Mouse (Mus musculus): ENCODE results near the gene Lct.
"Not testable (repeated sequence)": the region's sequence is repeated elsewhere in the genome, so short reads cannot be mapped to it uniquely, and the experiment has no call there.

Lct gene

DNA sequence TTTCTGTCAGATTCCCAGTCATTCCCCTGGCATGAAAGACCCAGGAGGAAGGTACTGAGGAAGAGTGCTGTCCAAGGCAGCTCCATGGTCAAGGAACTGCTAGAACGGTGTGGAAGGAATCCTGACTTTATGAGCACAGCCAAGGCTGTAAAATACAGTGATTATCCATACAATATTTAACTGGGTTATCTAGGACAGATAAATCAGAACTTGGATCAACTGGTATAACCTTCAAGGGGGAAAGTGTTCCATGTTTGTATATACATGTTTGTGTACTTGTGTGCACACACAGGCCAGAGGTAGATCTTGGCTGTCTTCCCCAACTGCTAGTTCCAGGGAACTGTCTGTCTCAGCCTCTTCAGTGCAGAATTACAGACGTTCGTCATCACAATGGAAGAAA lies at the start of gene Lct:
TSS of gene Lct (minus strand) at position 101 of the 400 bp plus-strand sequence.
- in situ Hi-C loops (cut with MboI, MseI) = no loop called here

DNA sequence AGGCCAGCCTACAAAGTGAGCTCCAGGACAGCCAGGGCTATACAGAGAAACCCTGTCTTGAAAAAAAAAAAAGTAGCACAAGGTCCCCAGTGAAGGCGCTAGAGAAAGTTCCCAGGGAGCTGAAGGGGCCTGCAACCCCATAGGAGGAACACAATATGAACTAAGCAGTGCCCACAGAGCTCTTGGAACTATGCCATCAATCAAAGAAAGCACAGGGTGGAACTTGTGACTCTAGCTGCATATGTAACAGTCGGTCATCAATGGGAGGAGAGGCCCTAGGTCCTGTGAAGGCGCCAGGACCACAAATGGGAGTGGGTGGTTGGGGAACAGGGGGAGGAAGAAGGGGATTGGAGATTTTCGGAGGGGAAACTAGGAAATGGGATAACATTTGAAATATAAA lies 48.7 kb upstream of the Lct start:
- in situ Hi-C loops (cut with MboI, MseI) = no loop called here

DNA sequence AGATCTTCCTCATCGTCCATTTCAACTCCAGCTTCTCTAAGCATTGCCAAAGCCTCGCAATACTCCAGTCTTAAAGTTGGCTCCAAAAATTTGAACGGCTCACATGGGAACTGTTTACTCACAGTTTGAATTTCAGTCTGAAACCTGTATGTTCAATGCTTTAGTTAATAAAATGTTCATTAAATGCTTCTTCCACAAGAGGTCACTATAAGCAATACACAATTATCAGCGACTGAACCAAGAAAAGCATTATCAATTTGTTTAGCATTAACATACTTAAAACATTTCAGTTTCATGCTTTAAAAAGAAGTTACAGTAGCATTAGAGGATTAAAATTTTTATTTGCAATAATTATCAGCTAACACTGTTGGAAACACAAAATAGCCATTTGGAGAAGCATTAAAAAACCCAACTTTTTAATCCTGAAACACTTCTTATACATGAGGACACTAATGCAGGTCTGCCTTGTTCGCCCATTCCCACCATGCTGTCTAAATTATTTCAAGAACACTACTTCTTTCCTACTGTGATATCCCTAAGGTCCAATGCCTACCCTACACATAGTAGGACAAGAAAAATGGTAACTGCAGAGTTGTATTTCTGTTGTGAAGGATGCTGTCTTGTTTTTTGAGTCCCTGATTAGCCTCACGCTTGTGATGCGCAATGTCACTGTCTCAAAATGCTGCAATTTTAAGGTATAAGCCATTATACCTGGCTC lies 44.2 kb upstream of the Lct start:
- in situ Hi-C loops (cut with MboI, MseI) = no loop called here

DNA sequence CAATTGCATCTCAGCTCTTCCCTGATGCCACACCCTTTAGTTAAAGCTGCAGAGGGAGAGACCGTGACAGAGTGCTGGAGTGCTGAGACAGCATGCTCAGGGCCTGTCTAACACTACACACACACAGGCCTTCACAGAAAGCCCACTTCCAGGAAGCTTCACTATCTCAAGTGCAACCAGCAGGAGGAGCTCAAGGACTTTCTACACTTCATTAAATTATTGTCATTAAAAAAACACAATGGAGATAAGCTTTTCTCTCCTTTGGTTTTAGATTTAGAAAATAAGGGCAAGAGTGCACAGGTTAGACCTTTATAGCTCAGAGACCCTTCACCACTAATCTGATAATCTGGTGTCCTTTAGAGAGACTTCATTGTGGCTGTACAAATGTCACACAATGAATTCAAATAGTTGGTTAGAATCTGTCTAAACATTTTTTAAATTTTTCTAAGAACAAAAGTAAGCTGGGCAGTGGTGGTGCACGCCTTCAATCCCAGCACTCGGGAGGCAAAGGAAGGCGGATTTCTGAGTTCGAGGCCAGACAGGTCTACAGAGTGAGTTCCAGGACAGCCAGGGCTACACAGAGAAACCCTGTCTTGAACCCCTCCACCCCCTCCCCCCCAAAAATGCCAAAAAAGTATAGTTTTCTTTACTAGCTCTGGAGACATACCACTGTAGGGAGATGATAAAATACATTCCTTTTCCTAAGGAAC lies 40.8 kb upstream of the Lct start:
- in situ Hi-C loops (cut with MboI, MseI) = no loop called here

DNA sequence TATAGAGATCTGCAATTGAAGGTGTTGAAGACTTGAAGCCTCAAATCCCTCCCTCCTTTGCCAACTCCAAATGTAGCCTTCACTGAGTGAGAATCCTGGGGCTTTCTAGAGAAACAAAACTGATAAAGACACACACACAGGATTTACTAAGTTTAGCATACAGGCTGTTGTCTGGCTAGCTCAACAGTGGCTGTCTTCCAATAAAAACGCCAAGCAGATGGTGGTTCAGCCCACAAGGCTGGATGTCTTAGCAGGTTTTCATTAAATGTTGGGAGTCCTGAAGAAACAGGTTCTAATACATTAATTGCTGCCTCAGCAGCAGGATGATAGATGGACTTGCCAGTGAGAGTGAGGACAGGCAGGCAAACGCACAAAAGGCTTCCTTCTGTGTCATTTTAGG lies 32.5 kb upstream of the Lct start:
- in situ Hi-C loops (cut with MboI, MseI) = loop anchor here (5.0 kb wide), 1 partner anchor 472 kb away; no protein-coding TSS in a partner anchor

DNA sequence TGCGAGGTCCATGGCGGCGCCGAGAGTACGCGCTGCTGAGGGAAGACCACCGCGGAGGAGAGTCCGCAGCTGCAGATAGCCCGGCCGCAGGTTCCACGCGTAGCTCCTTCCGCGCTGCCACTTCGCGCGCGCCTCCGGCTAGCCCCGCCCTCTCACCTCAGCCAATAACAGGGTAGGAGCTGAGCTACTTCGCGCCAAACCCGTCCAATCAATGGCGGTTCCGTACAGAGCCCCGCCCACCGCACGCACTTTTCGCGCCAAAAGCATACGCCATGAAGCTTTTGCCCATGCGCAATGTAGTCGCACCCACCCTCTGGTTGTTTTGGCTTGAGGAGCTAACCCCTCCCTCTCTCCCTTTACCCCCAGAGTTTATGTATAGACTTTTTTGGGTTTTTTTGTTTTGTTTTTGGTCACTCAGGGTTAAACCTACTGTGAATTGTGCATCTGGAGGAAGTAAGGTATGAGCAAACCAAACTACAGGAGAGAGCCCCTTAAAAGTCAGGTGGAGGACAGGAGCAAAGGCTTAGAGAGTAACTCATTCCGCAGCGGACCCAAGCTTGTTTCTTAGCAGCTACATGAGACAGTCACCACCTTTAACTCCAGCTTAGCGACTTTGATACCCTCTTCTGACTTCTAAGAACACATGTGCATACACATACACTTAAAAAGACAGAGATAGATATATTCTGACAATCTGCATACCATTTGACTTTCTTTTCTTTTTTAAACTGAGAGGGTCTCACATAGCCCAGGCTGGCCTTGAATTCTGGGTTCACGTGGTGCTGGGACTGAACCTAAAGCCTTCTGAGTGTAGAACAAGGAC lies 31.6 kb upstream of the Lct start, which contains the start of gene Mcm6:
TSS of gene Mcm6 (minus strand) at position 111 of the 823 bp plus-strand sequence.
- in situ Hi-C loops (cut with MboI, MseI) = loop anchor here (5.0 kb wide), 1 partner anchor 473 kb away; no protein-coding TSS in a partner anchor

DNA sequence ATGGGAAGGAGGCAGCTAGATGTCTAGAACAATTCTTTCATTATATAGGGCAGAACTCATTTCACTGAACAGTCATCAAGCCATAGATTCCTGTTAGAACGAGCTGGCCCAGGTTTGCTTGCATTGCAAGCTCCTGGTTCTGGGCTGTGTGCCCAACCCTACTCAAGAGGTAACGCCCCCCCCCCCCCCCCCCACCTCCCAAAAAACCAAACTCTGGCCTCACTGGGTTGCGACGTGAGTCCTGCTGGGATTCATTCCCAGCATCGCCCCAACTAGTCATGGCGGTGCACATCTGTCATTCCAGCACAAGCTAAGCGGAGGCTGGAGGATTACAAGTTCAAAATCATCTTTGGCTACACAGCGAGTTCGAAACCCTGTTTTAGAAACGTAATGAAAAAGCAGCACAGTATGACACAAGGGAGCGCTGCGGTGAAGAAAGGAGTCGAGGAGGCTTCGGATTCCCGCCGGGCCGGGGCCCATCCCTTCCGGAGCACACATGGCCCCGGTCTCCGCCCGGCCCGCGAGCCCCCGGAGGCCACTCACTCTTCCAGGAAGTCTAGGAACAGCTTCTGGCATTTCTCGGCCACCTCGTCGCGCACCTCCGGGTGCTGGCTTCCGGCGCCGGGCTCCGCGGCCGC lies 30.9 kb upstream of the Lct start:
- in situ Hi-C loops (cut with MboI, MseI) = no loop called here

DNA sequence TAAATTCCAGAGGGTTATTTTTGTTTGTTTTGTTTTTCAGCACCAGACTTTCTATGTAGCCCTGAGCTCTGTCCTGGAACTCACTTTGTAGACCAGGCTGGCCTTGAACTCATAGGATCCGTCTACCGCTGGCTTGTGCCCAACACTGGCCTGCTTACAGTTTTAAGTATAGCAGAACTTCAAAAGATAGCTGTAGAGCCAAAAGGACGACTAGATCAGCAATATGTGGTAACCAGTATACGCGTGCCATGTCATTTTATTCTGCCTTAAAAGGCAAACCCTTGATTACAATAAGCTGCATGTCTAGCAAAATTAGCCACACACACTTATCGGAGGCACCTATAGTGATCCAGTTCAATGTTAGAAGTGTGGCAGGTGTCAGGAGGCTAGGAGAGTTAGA lies 30.2 kb upstream of the Lct start:
- in situ Hi-C loops (cut with MboI, MseI) = no loop called here

DNA sequence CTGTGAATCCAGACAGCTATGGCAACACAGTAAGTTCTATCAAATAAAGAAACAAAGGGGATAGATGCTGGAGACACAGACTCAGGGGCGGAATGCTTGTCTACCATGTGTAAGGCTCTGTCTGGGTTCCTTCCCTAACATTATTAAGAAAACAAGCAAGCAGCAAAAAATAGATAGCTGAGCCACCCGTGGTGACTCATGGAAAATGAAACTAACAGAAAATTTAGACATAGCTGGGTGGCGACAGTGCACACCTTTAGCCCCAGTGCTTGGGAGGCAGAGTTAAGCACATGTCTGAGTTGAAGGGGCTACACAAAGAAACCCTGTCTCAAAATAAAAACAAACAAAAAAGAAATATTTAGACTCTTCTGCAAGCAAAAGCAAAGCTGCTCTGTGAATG lies 29.3 kb upstream of the Lct start:
- in situ Hi-C loops (cut with MboI, MseI) = no loop called here

DNA sequence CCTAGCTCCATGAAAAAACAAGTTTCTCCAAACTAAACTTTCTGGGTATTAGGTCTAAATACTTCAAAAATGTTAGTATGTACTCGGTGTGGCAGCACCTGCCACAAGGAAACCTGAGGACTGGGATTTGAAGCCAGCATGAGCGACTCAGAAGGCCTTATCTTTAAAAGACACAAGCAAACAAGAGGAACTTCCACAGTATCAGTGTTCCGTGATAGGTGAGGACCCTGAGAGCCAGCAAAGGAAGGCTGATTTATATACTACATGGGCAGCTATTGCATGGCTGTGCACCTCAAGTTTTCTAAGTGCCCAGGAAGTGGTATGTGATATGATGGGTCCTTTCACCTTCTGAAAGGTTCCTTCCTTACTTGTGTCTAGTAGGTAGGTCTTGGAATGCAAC lies 25.0 kb upstream of the Lct start:
- in situ Hi-C loops (cut with MboI, MseI) = no loop called here

DNA sequence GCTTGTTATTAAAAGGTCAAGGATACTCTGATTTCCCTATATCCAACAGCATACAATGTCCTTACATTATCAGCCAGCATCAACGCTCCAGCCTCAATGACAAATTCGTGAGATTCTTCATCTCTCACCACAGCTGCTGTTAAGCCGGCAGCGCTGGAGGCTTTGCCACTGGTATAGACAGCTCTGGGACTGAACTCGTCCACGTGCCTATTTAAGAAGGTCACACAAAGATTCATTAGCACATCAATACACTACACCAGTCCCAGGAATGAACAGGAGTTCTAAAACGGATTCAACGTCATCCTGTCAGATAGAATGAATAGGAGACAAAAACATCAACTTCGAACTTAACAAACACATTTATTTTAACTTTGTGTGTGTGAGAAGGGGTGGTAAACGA lies 16.1 kb upstream of the Lct start:
- in situ Hi-C loops (cut with MboI, MseI) = no loop called here

DNA sequence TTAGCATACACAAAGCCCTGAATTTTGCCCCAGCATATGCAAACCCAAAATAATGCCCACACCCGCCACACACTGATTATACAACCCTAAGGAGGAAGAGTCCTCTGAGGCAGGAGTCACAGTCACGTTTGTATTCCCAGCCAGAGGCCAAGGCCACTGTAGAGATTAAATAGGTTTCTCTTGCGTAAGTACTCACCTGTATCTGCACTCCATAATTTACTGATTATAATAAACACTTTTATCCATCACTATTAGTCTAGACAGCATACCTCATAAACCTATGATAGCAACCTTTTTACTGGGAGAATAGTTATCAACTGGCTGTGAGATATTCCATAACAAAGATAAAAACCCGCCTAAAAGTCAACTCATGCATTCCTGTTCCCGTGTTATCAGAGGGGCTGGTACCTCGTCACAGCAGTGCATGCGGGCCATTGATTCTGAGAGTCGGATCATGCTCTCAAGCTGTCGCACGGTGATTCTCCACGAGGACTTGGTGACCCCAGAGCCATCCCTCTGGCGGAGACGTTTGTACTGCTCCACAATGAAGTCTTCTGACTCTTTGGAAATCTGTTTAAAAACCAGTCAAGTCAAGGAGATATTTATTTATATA lies 9.7 kb upstream of the Lct start:
- in situ Hi-C loops (cut with MboI, MseI) = no loop called here

DNA sequence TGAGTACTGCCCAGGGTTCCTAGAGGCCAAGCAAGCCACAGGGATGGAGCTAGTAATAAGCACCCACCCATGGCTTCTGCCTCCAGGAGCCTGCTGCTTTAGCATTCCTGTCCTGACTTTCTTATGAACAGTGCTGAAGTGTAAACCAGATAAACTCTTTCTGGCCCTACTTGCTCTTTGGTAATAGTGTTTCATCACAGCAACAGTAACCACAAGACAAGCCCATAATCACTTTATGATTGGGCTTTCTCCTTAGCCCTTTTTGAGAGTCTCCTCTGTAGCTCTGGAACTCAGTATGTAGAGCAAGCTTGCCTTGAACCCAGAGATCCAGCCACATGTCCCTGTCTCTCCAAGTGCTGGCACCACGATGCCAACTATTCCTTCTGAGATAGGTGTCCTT lies 2.2 kb upstream of the Lct start:
- in situ Hi-C loops (cut with MboI, MseI) = loop anchor here (5.0 kb wide), 1 partner anchor 63 kb away; no protein-coding TSS in a partner anchor

DNA sequence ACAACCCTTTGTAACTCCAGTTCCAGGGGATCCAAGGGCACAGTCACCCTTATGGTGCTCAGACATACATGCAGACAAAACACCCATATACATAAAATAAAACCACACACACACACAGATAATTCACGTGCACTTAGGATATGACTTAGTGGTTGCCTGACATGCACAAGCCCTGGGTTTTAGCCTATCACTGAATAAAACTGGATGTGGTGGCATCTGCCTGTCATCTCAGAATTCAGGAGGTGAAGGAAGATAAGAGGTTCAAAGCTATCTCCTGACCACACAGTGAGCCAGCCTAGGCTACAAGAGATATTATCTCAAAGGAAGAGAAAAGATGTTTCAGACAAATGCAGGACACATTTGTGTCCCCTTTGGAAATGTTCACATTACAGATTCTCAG lies 953 bp downstream of the Lct start:
- in situ Hi-C loops (cut with MboI, MseI) = no loop called here

DNA sequence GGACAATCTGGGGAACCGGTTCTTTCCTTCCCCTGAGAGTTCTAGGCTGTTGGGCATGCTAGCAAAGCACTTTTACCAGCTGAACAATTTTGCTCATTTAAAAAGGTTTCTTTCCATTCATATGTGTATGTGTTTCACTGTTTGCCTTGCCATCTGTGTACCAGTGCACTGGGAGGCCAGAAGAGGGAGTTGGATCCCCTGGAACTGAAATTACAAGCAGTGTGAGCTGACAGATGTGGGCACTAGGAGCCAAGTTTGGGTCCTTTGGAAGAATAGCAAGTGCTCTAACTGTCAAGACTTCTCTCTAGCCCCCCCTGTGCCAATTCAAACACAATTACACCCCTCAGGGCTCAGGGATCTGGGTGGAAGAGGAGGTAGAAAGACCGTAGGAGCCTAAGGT lies 3.3 kb downstream of the Lct start:
- in situ Hi-C loops (cut with MboI, MseI) = no loop called here

DNA sequence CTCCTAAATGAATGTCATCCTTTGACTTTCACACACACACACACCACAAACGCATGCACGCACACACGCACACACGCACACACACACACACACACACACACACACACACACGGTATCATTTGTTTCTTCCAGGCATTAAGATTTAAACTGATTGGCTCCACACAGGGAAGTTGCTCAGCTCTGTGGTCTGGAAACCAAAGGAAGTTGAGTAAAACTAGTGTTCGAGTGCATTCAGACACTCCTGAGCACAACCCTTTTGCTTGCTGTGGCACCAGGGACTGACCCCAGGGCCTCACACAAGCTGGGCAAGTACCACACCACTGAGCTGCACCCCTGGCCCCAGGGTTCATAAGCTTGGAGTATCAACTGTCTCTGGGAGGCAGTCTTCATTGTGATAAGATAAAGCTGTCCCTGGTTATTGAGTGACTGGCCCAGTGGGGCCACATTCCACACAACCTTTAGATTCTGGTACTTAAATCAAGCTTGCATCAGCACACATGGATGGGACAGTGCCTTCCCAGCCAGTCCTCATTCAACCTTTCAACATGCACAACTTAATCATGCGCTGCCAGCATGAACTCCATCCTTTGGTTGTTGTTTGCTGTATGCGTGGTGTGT lies 5.0 kb downstream of the Lct start:
- in situ Hi-C loops (cut with MboI, MseI) = no loop called here

DNA sequence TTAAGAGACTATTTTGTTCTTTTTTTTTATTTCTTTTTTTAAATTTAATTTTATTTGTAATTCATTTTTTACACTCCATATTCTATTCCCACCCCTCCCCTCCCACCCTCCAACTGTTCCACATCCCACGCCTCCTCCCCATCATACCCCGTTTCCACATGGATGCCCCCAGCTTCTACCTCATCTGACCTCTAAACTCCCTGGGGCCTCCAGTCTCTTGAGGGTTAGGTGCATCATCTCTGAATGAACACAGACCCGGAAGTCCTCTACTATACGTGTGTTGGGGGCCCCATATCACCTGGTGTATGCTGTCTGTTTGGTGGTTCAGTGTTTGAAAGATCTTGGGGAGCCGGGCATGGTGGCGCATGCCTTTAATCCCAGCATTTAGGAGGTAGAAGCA lies 8.9 kb downstream of the Lct start:
- in situ Hi-C loops (cut with MboI, MseI) = not testable (repeated sequence)

DNA sequence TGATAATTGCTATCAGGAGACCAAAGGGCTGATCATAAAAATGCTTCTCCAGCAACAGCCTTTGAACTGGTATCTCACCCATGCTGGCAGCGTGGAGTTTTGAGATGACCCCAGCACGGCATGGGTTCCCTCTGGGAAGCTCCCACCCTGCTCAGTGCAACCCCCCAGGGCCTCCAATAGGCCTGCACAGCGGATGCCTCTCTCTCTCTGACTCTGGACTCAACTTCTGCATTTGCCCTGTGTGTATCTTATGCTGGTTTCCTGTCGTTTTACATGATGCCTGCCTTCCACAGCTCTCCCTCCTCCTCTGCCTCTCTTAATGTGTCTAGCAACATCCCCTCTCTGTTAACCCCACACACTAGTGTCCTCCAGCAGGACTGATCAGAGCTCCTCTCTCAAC lies 13.5 kb downstream of the Lct start:
- in situ Hi-C loops (cut with MboI, MseI) = no loop called here

DNA sequence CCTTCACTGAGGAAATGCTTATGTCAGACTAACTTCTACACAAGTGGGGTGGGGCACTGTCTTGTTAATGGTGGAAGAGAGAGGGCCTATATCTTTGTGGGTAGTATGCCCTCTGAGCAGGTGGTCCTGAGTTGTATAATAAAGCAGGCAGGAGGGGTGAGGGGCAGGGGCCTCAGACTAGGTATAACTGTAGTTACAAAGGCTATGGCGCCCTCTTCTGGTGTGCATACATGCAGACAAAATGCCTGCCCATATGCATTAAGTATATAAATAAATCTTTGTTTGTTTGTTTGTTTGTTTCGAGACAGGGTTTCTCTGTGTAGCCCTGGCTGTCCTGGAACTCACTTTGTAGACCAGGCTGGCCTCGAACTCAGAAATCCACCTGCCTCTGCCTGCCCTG lies 19.1 kb downstream of the Lct start:
- in situ Hi-C loops (cut with MboI, MseI) = no loop called here

DNA sequence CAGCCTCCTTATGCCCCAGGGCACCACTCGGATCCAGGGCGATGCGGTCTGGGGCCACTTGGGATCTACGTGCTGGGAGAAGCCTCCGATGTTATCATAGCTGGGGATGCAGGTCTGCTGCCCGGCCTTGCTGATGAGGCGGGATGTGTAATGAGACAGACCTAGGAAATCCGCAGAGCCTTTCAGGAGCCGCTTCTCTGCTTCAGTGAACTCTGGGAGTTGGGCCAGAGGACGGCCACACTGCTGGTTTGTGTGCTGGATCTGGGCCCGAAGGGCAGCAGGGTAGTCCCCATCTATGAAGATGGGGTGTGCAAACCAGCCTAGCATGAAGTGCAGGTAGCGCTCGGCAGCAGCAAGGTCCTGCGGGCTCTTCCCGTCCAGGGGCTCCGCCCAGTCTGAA lies 24.2 kb downstream of the Lct start:
- in situ Hi-C loops (cut with MboI, MseI) = no loop called here
